Mouse (Mus musculus) kidney, adult 9 months (tissue): ENCODE data around the gene Slc1a2.

Source experiments
- DNase-seq: peaks from one replicate; pipeline ENCODE4 v3.0.0; 2022

Slc1a2 gene

GRCm38 (mm10) chr2:102721859-102722258, 63.4 kb downstream of the Slc1a2 start:
- no peak for DNase-seq

GRCm38 (mm10) chr2:102725054-102725453, 66.6 kb downstream of the Slc1a2 start:
- no peak for DNase-seq

- no peak for DNase-seq
These were observed 71.9 kb downstream of the Slc1a2 start for GRCm38 (mm10) chr2:102730386-102730785.

GRCm38 (mm10) chr2:102730788-102731187, 72.3 kb downstream of the Slc1a2 start:
- DNase-seq, result no peak

GRCm38 (mm10) chr2:102733128-102733527, 74.7 kb downstream of the Slc1a2 start:
- DNase-seq, result no peak

GRCm38 (mm10) chr2:102734055-102734454, 75.6 kb downstream of the Slc1a2 start:
- no peak for DNase-seq

GRCm38 (mm10) chr2:102735031-102735430, 76.6 kb downstream of the Slc1a2 start:
- DNase-seq, result no peak

- no peak for DNase-seq
These were observed 77.4 kb downstream of the Slc1a2 start for GRCm38 (mm10) chr2:102735811-102736210.

- no peak for DNase-seq
These were observed 78.0 kb downstream of the Slc1a2 start for GRCm38 (mm10) chr2:102736490-102736889.

GRCm38 (mm10) chr2:102738852-102739251, 80.4 kb downstream of the Slc1a2 start:
- no peak for DNase-seq

- DNase-seq, result no peak
These were observed 84.2 kb downstream of the Slc1a2 start for GRCm38 (mm10) chr2:102742685-102743084.

GRCm38 (mm10) chr2:102743918-102744696, 85.6 kb downstream of the Slc1a2 start:
- DNase-seq, result peak; percentile 75

- DNase-seq, result peak; percentile 90
These were observed 86.9 kb downstream of the Slc1a2 start for GRCm38 (mm10) chr2:102745259-102745906.

GRCm38 (mm10) chr2:102747758-102748157, 89.3 kb downstream of the Slc1a2 start:
- no peak for DNase-seq

- no peak for DNase-seq
These were observed 91.5 kb downstream of the Slc1a2 start for GRCm38 (mm10) chr2:102749926-102750325.

GRCm38 (mm10) chr2:102751846-102752245, 93.4 kb downstream of the Slc1a2 start:
- DNase-seq, result no peak

GRCm38 (mm10) chr2:102757241-102757860, 98.9 kb downstream of the Slc1a2 start:
- no peak for DNase-seq

GRCm38 (mm10) chr2:102759479-102759878, 101.0 kb downstream of the Slc1a2 start:
- DNase-seq, result no peak

- DNase-seq, result no peak
These were observed 102.0 kb downstream of the Slc1a2 start for GRCm38 (mm10) chr2:102760284-102761072.

- no peak for DNase-seq
These were observed 104.7 kb downstream of the Slc1a2 start for GRCm38 (mm10) chr2:102763176-102763575.

GRCm38 (mm10) chr2:102763991-102764390, 105.5 kb downstream of the Slc1a2 start:
- DNase-seq, result no peak

GRCm38 (mm10) chr2:102764602-102765374, 106.3 kb downstream of the Slc1a2 start:
- no peak for DNase-seq
